Mouse (Mus musculus) forebrain, embryonic 12.5 days (tissue): ENCODE measurements around the gene Usp13. TPM values are rescaled to one million over a fixed set of nuclear protein-coding genes. Genes with fewer than 3 reads are reported as not detected.

Experiments
- ATAC-seq: fragments of 200-750 bp; cut with Nextera tagmentation; 2 replicates; pipeline ENCODE4 v1.8.0; 2017; ENCODE audit warnings: moderate TSS enrichment; ENCODE audit not compliant: low FRiP score
- H3K27ac ChIP-seq: fragments of 300-500 bp; sonication (generic); 2 replicates; pipeline ENCODE4 v1.5.1; 2016; ENCODE audit warnings: mild to moderate bottlenecking
- H3K27me3 ChIP-seq: fragments of 300-500 bp; sonication (generic); 2 replicates; pipeline ENCODE4 v1.6.1; 2016; ENCODE audit warnings: mild to moderate bottlenecking
- H3K36me3 ChIP-seq: fragments of 300-500 bp; sonication (generic); replicated peaks from 2 replicates; pipeline ENCODE4 v1.6.1; 2016; ENCODE audit warnings: mild to moderate bottlenecking
- H3K4me1 ChIP-seq: fragments of 300-500 bp; sonication (generic); 2 replicates; pipeline ENCODE4 v1.6.1; 2016
- H3K4me2 ChIP-seq: fragments of 300-500 bp; sonication (generic); 2 replicates; pipeline ENCODE4 v1.6.1; 2016; ENCODE audit warnings: mild to moderate bottlenecking, moderate library complexity
- H3K4me3 ChIP-seq: fragments of 300-500 bp; sonication (generic); replicated peaks from 2 replicates; pipeline ENCODE4 v1.5.1; 2016; ENCODE audit warnings: mild to moderate bottlenecking
- H3K9ac ChIP-seq: fragments of 300-500 bp; sonication (generic); 2 replicates; pipeline ENCODE4 v1.6.1; 2016; ENCODE audit warnings: mild to moderate bottlenecking
- H3K9me3 ChIP-seq: fragments of 300-500 bp; sonication (generic); 2 replicates; pipeline ENCODE4 v1.6.1; 2016
- WGBS: fragments of 180-500 bp; shearing (Covaris S2); methylation state at CpG from one replicate; pipeline ENCODE4 v1.1.7; 2016; 5-methylcytosine and 5-hydroxymethylcytosine counted together
- polyA plus RNA-seq: library from polyadenylated mRNA; unstranded; fragments of >200 nt; fragmentation: Nextera tagmentation; extraction: Ambion mirVana; gene quantifications from 2 replicates; pipeline ENCODE4 v1.2.1, GENCODE M21; 2016

Usp13 gene
- polyA plus RNA-seq, 1 experiment from 2014 or later = 6.3 TPM

DNA sequence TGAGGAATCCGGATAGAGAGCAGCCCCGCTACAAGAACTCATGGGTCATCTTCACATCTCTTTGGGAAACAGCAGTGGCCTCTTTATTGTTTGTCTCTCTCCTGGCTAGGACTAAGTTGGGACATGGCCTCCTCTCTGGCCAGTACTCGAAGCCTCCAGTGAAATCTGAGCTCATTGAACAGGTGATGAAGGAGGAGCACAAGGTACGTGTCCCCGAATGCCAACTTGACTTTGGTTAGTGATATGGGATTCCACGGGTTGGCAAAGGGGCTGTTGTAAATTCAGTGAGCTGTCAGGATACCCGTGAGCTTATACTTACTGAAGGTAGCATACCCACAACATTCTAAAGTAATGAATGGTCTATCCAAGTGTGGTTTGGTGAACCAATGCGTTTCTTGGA is 69.0 kb downstream of the Usp13 start:
- Histone ChIP-seq H3K9me3 (no peaks in the 10 kb centered on the region), H3K27ac (no peak overlapping the region), H3K4me2 (no peak overlapping the region), H3K36me3 (peaks cover 5% of the 10 kb centered on the region; the same call in 1 of the 2 replicates), H3K4me3 (no peak overlapping the region), H3K4me1 (no peaks in the 10 kb centered on the region), H3K9ac (no peak overlapping the region), H3K27me3 (no peaks in the 10 kb centered on the region)
- 91% methylated on average over 8 of the region's 8 CpGs for WGBS
- no peak for ATAC-seq

DNA sequence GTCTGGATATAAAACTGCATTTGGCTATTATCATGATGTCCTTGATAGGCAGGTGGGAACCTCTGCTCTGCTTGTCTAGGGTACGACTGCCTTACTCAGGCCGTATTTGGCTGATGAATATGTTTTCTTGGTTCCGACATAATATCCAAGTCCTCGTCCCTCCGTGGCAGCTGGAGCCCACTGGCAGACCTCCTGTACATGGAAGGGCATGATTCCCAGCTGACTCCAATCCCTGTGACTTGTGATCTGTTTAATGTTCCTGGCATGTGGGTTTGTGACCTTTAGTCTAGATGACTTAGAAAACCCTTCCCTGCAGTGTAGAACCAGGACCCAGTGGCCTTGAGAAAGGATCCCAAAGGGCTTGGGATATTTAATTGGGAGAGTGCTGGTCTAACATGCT is 71.5 kb downstream of the Usp13 start:
- no peak overlapping the region for H3K9ac ChIP-seq
- no peak overlapping the region for H3K4me2 ChIP-seq
- no peaks in the 10 kb centered on the region for H3K27me3 ChIP-seq
- H3K9me3 ChIP-seq = no peaks in the 10 kb centered on the region
- no peaks in the 10 kb centered on the region for H3K36me3 ChIP-seq
- ATAC-seq = no peak
- no peak overlapping the region for H3K4me3 ChIP-seq
- H3K4me1 ChIP-seq = no peaks in the 10 kb centered on the region
- no peak overlapping the region for H3K27ac ChIP-seq
- WGBS = 98% methylated on average over 5 of the region's 5 CpGs

DNA sequence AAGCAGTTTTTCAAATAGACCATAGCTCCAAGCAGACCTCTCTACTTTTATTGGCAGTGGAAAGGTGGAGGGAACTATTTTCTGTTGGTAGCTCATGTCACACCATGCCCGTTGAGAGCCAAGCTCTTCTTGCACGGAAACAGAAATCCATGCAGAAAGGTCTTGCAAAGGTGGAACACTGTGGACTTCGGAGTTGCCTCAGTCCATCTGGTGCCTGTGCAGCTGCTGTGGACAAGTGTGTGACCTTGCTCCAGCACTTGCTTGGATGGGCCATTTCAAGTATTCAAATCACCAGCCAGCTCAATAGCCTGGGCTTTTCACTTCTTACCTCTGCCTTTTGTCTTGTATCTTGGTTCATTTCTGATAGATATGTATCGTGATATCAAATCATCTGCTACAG is 72.8 kb downstream of the Usp13 start:
- Histone ChIP-seq H3K9me3 (no peaks in the 10 kb centered on the region), H3K27me3 (no peaks in the 10 kb centered on the region), H3K4me3 (no peak overlapping the region), H3K36me3 (peaks cover 1% of the 10 kb centered on the region; the same call in 1 of the 2 replicates), H3K4me2 (no peak overlapping the region), H3K4me1 (no peaks in the 10 kb centered on the region), H3K9ac (no peak overlapping the region), H3K27ac (no peak overlapping the region)
- WGBS = 96% methylated on average over 4 of the region's 4 CpGs
- ATAC-seq = no peak

DNA sequence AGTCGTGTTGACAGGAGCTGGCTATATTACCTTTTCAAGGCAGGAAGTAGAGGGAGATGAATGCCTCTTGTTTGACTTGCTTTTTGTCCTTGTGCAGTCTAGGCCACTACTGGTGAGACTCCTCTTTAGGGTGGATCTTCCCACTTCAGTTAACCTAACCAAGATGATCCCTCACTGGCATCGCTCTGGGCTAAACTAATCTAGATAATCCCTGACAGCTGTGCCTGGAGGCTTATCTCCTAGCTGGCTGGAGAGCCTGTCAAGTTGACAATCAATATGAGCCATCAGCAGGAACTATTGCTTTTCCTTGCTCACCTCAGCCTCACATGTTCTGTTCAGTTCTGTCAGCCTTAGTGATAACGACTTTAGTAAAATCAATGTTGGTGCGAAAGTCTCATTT is 86.1 kb downstream of the Usp13 start:
- Histone ChIP-seq H3K36me3 (peaks cover 13% of the 10 kb centered on the region; the same call in 1 of the 2 replicates), H3K9me3 (no peaks in the 10 kb centered on the region), H3K27me3 (no peaks in the 10 kb centered on the region), H3K4me1 (peaks cover 22% of the 10 kb centered on the region; the same call in 1 of the 2 replicates), H3K4me2 (no peak overlapping the region), H3K4me3 (no peak overlapping the region), H3K9ac (no peak overlapping the region), H3K27ac (no peak overlapping the region)
- 41% methylated on average over 4 of the region's 4 CpGs for WGBS
- ATAC-seq = no peak

DNA sequence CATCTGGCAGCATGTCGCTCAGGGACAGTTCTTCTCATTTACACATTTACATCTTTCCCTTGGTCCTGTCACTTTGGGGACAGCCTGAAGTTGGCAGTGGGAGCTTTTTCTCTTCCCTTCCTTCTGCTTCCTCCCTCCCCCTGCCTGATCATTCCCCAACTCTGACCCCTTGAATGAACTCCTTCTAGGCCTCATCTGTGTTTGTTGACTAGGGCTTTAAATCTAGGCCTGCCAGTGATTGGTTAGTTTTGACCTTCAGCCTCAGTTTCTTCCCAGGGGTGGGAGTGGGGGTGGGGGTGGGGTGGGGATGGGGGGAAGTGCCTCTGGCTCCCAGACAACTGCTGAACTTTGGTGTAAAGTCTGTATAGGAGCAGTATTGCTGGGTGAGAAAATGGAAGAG is 87.3 kb downstream of the Usp13 start:
- no peaks in the 10 kb centered on the region for H3K27me3 ChIP-seq
- peaks cover 22% of the 10 kb centered on the region; the same call in 1 of the 2 replicates for H3K4me1 ChIP-seq
- no peak for ATAC-seq
- H3K4me2 ChIP-seq = no peak overlapping the region
- H3K27ac ChIP-seq = no peak overlapping the region
- H3K9me3 ChIP-seq = no peaks in the 10 kb centered on the region
- H3K36me3 ChIP-seq = peaks cover 13% of the 10 kb centered on the region; the same call in 1 of the 2 replicates
- no peak overlapping the region for H3K9ac ChIP-seq
- 52% methylated on average over 1 of the region's 1 CpGs for WGBS
- no peak overlapping the region for H3K4me3 ChIP-seq

DNA sequence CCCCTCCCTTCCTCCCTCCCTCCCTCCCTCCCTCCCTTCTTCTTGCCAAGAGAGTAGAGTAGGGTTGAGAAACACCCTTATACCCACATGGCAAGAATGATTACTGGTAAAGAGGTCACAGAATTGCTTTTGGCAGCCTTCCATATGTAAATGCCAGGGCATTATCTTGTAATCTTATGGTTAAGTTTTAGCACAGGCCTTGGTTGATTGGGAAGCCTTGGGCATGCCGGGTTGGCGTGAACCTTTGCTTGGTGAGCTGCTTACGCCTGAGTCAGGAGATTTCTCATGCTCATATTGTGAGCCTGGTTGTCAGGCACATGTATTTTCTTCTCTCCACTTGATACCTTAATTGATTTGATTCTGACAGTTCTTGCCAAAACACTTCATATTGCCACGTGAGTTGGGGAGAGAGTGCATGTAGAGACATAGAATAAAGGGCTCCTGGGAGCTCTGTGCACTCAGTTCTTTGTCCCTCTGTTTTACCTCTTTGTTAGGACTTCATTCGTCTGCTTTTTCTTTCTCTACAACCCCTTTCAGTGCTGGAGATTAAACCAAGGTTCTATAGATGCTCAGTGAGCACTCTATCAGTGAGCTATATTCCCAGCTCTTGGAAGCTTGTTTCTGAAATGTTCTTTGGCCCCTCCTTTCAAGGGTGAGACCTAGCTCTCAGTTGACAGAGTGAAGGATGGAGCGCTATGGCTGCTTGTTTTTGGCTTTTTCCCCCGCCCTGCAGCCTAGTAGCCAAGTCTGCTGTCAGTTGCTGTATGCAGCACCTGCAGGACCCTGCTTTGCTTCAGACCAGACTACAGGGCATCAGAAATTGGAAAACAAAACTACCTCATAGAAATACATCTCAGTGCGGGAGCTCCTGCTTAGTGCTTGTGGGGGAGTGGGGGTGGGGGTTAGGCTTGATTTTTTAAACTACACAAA is 88.8 kb downstream of the Usp13 start:
- no peak overlapping the region for H3K4me3 ChIP-seq
- no peaks in the 10 kb centered on the region for H3K9me3 ChIP-seq
- H3K9ac ChIP-seq = no peak overlapping the region
- H3K36me3 ChIP-seq = peaks cover 13% of the 10 kb centered on the region; the same call in 1 of the 2 replicates
- WGBS = 25% methylated on average over 8 of the region's 8 CpGs
- peak; percentile 62; the same call in 1 of the 2 replicates for ATAC-seq
- H3K27me3 ChIP-seq = no peaks in the 10 kb centered on the region
- peaks cover 22% of the 10 kb centered on the region; the same call in 1 of the 2 replicates for H3K4me1 ChIP-seq
- peak overlapping the region; percentile 70 for H3K27ac ChIP-seq
- H3K4me2 ChIP-seq = no peak overlapping the region

DNA sequence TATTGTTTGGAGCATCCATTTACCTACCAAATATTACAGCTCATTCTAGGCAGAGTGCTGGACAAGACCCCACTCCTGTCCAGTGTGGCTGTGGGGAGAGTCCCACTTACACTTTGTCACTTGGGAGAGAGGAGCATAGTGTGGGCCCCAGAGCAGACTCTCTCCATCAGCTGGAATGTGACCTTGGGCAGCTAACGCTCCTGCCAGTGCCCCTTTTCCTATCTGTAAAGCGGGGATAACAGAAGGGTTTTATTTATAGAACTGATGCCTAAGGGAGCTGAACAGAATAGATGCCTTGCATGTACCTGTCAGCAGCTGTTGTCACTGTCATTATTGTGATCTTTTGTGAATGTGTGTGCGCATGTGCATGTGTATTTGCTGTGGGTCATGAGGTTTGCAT is 91.1 kb downstream of the Usp13 start:
- ATAC-seq = no peak
- 85% methylated on average over 3 of the region's 3 CpGs for WGBS

DNA sequence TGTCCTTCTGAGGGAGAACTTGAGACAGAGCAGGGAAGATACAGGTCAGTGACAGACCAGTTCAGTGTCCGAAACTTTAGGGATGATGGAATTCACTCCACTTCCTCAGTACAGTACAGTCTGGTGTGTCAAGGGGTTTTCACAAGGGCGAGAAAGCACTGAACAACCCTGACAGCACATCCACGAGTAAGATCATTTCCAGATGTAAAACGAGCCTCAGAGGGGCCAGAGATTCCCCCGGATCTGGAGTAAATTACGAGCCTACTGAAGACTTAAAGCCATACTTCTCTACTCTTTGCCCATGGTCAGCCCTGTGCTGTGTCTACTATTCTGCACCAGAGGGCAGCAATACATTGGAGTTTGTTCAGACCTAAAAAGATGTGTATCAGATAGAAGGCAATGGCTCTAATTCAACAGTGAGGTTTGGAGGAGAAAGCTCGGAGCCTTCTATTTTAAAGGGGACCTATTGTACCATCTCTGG is 92.8 kb downstream of the Usp13 start:
- 71% methylated on average over 7 of the region's 7 CpGs for WGBS
- Histone ChIP-seq H3K27me3 (no peaks in the 10 kb centered on the region), H3K27ac (no peak overlapping the region), H3K4me2 (no peak overlapping the region), H3K4me3 (no peak overlapping the region), H3K9me3 (0 out of 2 replicates have a peak, but pooled peaks cover 2% of the 10 kb centered on the region), H3K4me1 (peaks cover 13% of the 10 kb centered on the region; the same call in 1 of the 2 replicates), H3K9ac (no peak overlapping the region), H3K36me3 (peaks cover 15% of the 10 kb centered on the region)
- no peak for ATAC-seq

More for the DNA sequence above, 91.1 kb downstream of the Usp13 start:
- H3K9ac ChIP-seq = no peak overlapping the region
- H3K4me1 ChIP-seq = peaks cover 22% of the 10 kb centered on the region; the same call in 1 of the 2 replicates
- H3K4me2 ChIP-seq = no peak overlapping the region
- 0 out of 2 replicates have a peak, but pooled peaks cover 3% of the 10 kb centered on the region for H3K36me3 ChIP-seq
- H3K4me3 ChIP-seq = no peak overlapping the region
- no peaks in the 10 kb centered on the region for H3K27me3 ChIP-seq
- no peak overlapping the region for H3K27ac ChIP-seq
- H3K9me3 ChIP-seq = no peaks in the 10 kb centered on the region

DNA sequence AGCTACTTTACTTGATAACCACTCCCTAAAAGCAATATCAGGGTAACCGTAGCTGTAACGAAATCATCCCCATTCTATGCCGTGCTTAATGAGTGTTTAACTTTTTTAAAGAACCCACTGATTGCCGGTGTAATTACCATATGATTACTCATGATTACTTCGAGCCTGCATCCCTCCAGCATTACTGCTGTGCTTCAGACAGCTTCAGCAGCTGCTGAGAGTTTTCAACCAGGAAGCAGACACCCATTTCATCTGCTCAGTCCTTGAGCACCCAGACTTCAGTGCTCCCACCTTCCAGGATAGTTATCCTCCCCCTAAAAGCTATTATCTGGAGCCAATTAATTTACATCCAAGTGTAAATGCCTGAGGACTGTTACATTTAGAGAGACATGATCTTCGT is 106.8 kb downstream of the Usp13 start:
- Histone ChIP-seq H3K27ac (no peak overlapping the region; the same call in 1 of the 2 replicates), H3K4me1 (no peaks in the 10 kb centered on the region), H3K36me3 (peaks cover 38% of the 10 kb centered on the region), H3K27me3 (no peaks in the 10 kb centered on the region), H3K4me3 (no peak overlapping the region), H3K4me2 (no peak overlapping the region), H3K9me3 (0 out of 2 replicates have a peak, but pooled peaks cover 5% of the 10 kb centered on the region), H3K9ac (no peak overlapping the region)
- ATAC-seq = no peak
- WGBS = 61% methylated on average over 6 of the region's 6 CpGs

DNA sequence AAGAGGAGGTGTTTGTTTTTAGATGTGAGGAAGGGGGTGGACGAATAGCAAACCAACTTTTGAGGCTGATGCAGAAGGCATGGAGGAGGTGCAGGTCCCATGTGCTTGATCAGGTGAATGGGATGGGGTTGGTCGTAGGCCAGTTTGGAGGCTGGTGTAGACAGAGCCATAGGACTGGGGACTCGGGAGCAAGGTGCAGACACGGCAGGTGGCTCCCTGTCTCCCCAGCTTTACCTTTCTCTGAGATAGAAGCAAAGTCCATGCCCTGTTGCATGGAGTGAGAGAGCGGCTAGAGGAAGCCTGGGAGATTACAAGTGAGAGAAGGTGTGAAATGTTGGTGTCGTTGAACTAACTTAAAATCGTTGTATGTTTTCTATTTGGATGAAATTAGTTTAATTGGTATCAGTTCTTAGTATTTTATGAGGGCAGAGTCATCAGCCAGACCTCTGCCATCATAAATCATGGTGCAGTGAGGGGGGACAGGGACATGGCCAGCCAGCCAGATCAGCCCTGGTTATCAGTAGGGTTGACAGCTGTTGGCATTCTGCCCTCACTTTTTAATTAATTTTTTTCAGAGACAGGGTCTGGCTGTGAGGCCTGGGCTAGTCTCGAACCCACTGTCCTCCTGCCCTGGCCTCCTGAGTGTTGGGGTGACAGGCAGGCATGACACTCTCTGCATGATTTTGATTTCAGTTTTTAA is 122.6 kb downstream of the Usp13 start:
- no peak overlapping the region for H3K9ac ChIP-seq
- ATAC-seq = no peak
- H3K27me3 ChIP-seq = no peaks in the 10 kb centered on the region
- no peaks in the 10 kb centered on the region for H3K9me3 ChIP-seq
- no peaks in the 10 kb centered on the region for H3K4me1 ChIP-seq
- H3K36me3 ChIP-seq = no peaks in the 10 kb centered on the region
- no peak overlapping the region for H3K4me2 ChIP-seq
- no peak overlapping the region for H3K27ac ChIP-seq
- no peak overlapping the region for H3K4me3 ChIP-seq
- WGBS = 87% methylated on average over 8 of the region's 8 CpGs

DNA sequence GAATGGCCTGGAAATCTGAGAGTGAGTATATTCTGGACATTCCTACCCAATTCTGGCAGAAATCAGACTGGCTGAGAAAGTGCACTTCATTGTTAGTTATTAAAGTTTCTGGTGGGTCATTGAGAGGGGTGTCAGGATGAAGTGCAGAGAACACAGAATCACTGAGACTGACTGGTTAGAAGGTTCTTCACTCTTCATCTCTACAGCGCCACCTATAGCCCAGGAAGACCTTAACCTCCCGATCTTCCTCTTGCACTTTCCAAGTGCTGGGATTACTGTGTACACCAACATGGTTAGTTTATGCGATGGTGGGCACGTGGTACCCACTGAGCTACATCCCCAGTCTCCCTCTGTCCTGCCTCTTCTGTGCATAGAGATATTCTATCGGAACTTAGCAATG is 130.1 kb downstream of the Usp13 start:
- no peak overlapping the region for H3K9ac ChIP-seq
- WGBS = 90% methylated on average over 5 of the region's 5 CpGs
- H3K27me3 ChIP-seq = no peaks in the 10 kb centered on the region
- H3K4me1 ChIP-seq = 0 out of 2 replicates have a peak, but pooled peaks cover 2% of the 10 kb centered on the region
- no peak for ATAC-seq
- H3K4me2 ChIP-seq = no peak overlapping the region
- no peaks in the 10 kb centered on the region for H3K36me3 ChIP-seq
- no peak overlapping the region for H3K4me3 ChIP-seq
- H3K9me3 ChIP-seq = no peaks in the 10 kb centered on the region
- H3K27ac ChIP-seq = no peak overlapping the region

DNA sequence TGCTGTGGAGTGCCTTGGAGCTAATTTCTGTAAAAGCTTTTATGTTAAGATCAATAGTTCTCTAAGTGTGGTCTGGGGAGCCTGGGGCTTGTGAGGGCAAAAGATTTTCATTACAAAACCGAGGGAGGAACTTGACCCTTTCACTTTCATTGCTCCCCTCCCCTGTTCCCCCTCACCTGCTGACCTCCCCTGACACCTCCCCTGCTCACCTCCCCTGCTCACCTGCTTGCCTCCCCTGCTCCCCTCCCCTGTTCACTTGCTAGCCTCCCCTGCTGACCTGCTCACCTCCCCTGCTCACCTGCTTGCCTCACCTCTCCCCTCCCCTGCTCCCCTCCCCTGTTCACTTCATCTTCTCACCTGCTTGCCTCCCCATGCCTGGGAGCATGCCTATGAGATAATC is 134.0 kb downstream of the Usp13 start:
- Histone ChIP-seq H3K4me1 (0 out of 2 replicates have a peak, but pooled peaks cover 2% of the 10 kb centered on the region), H3K36me3 (no peaks in the 10 kb centered on the region), H3K9ac (no peak overlapping the region), H3K4me2 (no peak overlapping the region), H3K27ac (no peak overlapping the region), H3K4me3 (no peak overlapping the region), H3K27me3 (no peaks in the 10 kb centered on the region), H3K9me3 (no peaks in the 10 kb centered on the region)
- 0% methylated on average over 1 of the region's 1 CpGs for WGBS
- ATAC-seq = no peak
